Mouse (Mus musculus): ENCODE measurements around the gene E2f1. TPM values are rescaled to one million over a fixed set of nuclear protein-coding genes. Genes with fewer than 3 reads are reported as not detected.
A peak's percentile ranks its signal among the peaks of the same experiment; 100 is the strongest.

E2f1 gene
- polyA plus RNA-seq, 1 experiment, result 24.2 TPM

DNA sequence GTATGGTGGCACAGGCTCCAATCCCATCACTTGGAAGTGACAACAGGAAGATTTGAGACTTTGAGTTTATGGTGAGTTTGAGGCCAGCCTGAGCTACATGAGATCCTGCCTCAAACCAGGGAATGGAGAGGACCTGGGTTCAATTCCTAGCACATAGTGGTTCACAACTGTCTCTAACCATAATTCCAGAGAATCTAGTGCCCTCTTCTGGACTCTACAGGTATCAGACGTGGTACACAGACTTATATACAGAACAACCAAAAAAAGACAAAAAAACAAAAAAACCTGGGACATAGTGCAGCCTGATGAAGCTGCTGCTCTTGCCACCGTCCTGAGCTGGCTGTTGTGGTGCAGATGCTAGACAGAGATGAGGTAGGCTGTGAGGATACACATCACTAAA, 28.1 kb downstream of the E2f1 start:
- Histone ChIP-seq H3K4me3 (replicated peaks) (no peak overlapping the region), H3K4me1 (peaks cover 24% of the 10 kb centered on the region), H3K27me3 (replicated peaks) (no peaks in the 10 kb centered on the region), H3K9me3 (no peaks in the 10 kb centered on the region), H3K36me3 (replicated peaks; ENCODE audit: low read length) (peaks cover 64% of the 10 kb centered on the region)
- TF ChIP-seq GATA1 (IDR thresholded peaks at IDR 0.05; ENCODE audit: borderline replicate concordance, low read length) (no peak), FLI1 (IDR thresholded peaks at IDR 0.05; ENCODE audit: low read length) (no peak)

DNA sequence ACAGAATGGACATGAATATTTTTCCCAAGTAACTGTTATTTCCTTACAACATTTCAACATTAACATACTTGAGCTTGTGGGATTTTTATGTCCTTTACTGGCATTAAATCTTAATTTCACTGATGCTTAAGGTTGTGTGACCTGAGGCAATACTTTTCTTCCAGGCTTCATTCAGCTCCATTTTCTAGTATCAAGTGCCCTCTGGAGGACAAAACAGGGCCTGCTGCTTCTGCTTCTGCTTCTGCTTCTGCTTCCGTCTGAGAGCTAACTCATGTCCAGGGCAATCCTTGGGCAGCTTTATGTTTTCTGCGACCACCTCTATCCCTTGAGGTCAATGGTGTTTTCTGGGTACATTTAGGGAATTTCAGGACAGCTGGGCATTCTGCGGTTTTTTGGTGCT, 30.0 kb downstream of the E2f1 start:
- Histone ChIP-seq H3K9me3 (no peaks in the 10 kb centered on the region), H3K27me3 (replicated peaks) (no peaks in the 10 kb centered on the region), H3K36me3 (replicated peaks; ENCODE audit: low read length) (peaks cover 67% of the 10 kb centered on the region), H3K4me3 (replicated peaks) (no peak overlapping the region), H3K4me1 (peaks cover 25% of the 10 kb centered on the region)
- TF ChIP-seq GATA1 (IDR thresholded peaks at IDR 0.05; ENCODE audit: borderline replicate concordance, low read length) (no peak), FLI1 (IDR thresholded peaks at IDR 0.05; ENCODE audit: low read length) (no peak)

DNA sequence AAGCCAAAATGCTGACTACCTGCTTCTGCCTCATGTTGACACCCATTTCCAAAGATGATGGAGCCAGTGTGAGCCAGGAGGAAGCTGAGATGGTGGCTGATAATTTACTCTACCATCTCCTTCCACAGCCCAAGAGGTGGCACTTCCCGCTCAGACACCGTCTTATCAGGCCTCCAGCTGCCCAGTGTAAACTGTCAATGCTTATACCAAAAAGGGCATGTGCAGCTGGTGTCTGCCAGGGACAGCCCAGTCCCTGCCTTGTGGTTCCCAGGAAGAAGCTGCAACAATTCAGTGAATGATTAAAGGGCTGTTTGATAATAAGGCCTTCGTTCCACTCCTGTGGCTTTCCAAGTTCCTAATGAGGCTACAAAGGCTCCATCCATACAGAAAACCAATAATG, 31.0 kb downstream of the E2f1 start:
- no peaks in the 10 kb centered on the region for H3K9me3 ChIP-seq
- no peaks in the 10 kb centered on the region for H3K27me3 ChIP-seq (replicated peaks)
- no peak overlapping the region for H3K4me3 ChIP-seq (replicated peaks)
- no peak for TF ChIP-seq FLI1 (IDR thresholded peaks at IDR 0.05; ENCODE audit: low read length)
- TF ChIP-seq GATA1 (IDR thresholded peaks at IDR 0.05; ENCODE audit: borderline replicate concordance, low read length), result no peak
- H3K4me1 ChIP-seq, result peaks cover 27% of the 10 kb centered on the region
- peaks cover 75% of the 10 kb centered on the region for H3K36me3 ChIP-seq (replicated peaks; ENCODE audit: low read length)

DNA sequence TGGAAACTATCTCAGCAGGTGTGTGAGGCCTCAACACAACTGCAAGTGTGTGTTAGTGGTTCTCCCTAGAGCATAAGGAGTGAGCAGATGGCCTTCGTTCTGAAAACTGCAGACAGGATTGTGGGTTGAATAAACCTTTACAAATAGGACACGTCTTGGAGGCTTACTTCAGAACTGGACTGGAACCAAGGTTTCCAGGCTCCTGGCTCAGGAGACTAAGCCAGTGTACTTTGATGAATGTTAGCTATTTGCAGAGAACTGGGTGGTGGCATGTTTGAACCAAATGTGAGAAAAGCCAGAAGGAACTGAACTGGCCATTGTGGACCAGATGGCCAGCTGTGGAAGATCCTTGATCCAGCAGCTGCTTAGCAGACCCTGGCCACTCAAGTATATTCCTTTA, 31.4 kb downstream of the E2f1 start:
- TF ChIP-seq FLI1 (IDR thresholded peaks at IDR 0.05; ENCODE audit: low read length) (no peak), GATA1 (IDR thresholded peaks at IDR 0.05; ENCODE audit: borderline replicate concordance, low read length) (no peak)
- Histone ChIP-seq H3K27me3 (replicated peaks) (no peaks in the 10 kb centered on the region), H3K4me3 (replicated peaks) (no peak overlapping the region), H3K4me1 (peaks cover 27% of the 10 kb centered on the region), H3K36me3 (replicated peaks; ENCODE audit: low read length) (peaks cover 75% of the 10 kb centered on the region), H3K9me3 (no peaks in the 10 kb centered on the region)

DNA sequence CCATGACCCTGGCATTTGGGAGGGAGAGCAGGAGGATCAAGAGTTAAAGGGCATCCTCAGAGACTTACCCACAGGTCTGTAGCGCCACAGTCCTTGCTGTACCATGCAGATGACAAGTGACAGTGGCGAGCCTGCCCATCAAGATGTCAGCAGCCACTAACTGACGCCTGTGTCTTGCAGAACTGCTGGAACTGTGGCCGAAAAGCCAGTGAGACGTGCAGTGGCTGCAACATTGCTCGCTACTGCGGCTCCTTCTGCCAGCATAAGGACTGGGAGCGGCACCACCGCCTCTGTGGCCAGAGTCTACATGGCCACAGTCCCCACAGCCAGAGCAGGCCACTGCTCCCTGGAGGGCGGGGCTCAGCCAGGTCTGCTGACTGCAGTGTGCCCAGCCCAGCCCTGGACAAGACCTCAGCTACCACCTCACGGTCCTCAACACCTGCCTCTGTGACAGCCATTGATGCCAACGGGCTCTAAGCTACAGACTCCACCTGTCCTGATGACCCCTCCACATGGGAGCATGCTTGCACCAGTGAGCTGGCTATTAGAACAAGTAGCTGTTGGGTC, 34.9 kb downstream of the E2f1 start:
- Histone ChIP-seq H3K4me3 (replicated peaks) (peak overlapping the region; percentile 3), H3K4me1 (peaks cover 34% of the 10 kb centered on the region), H3K36me3 (replicated peaks; ENCODE audit: low read length) (peaks cover 88% of the 10 kb centered on the region), H3K9me3 (no peaks in the 10 kb centered on the region), H3K27me3 (replicated peaks) (no peaks in the 10 kb centered on the region)
- TF ChIP-seq GATA1 (IDR thresholded peaks at IDR 0.05; ENCODE audit: borderline replicate concordance, low read length), result no peak

DNA sequence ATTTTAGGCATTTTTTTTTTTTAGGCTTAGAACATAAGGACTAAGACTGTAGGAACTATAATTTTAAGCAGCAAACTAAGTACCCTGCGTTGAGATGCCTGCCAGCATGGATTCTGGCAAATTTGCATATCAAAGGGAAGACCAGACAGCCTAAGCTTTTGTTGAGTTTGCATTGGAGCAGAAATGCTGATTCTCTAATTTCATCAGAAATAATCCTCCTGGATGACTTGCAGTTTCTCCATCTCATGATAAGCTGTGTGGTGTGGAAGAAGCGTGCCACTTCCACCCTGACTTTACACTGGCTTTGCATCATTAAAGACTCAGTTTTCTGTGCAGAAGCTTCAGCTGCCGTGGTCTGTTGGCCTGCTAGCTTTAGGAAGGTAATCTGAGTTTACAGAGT, 36.8 kb downstream of the E2f1 start:
- TF ChIP-seq FLI1 (IDR thresholded peaks at IDR 0.05; ENCODE audit: low read length), result no peak
- TF ChIP-seq GATA1 (IDR thresholded peaks at IDR 0.05; ENCODE audit: borderline replicate concordance, low read length), result no peak
- Histone ChIP-seq H3K4me3 (replicated peaks) (no peak overlapping the region), H3K27me3 (replicated peaks) (no peaks in the 10 kb centered on the region), H3K4me1 (peaks cover 19% of the 10 kb centered on the region), H3K9me3 (no peaks in the 10 kb centered on the region), H3K36me3 (replicated peaks; ENCODE audit: low read length) (peaks cover 90% of the 10 kb centered on the region)

DNA sequence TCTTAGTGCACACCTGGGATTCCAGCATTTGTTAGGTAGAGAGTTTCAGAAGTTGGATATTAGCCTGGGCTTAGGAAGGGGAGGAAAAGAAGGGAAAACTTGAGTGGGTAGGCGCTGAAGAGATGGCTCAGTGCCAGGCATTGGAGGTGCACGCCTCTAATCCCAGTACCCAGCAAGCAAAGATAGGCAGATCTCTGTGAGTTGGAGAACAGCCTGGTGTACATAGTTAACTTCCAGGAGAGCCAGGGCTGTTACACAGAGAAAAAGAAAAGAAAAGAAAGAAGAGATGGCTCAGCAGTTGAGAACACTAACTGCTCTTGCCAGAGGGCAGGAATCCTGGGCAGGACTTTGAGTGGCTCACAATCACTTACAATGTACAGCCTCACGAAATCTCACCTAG, 43.2 kb downstream of the E2f1 start:
- no peak overlapping the region for H3K4me3 ChIP-seq (replicated peaks)
- H3K36me3 ChIP-seq (replicated peaks; ENCODE audit: low read length), result peaks cover 91% of the 10 kb centered on the region
- H3K27me3 ChIP-seq (replicated peaks), result no peaks in the 10 kb centered on the region
- TF ChIP-seq FLI1 (IDR thresholded peaks at IDR 0.05; ENCODE audit: low read length), result no peak
- TF ChIP-seq GATA1 (IDR thresholded peaks at IDR 0.05; ENCODE audit: borderline replicate concordance, low read length), result no peak
- H3K4me1 ChIP-seq, result peaks cover 12% of the 10 kb centered on the region
- no peaks in the 10 kb centered on the region for H3K9me3 ChIP-seq

DNA sequence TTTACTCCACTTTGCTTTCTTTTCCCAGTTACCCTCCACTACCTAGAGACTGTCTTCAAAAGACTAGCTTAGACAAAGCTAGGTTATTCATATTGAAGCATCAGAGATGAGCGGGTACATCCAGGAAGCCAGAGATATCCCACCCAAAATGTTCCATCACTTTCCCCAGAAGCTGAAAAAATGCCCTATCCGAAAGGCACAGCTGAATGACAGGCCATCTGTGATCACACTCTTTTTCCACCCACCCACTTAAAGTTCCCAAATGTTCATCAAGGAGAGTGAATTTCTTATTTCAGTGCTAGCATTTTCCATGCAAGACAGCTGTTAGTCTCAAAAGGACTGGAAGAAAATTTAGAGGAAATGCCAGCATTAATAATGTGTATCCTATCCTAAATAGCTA, 44.4 kb downstream of the E2f1 start:
- Histone ChIP-seq H3K4me3 (replicated peaks) (no peak overlapping the region), H3K9me3 (no peaks in the 10 kb centered on the region), H3K4me1 (peaks cover 15% of the 10 kb centered on the region), H3K27me3 (replicated peaks) (no peaks in the 10 kb centered on the region), H3K36me3 (replicated peaks; ENCODE audit: low read length) (peaks cover 89% of the 10 kb centered on the region)
- TF ChIP-seq FLI1 (IDR thresholded peaks at IDR 0.05; ENCODE audit: low read length) (no peak), GATA1 (IDR thresholded peaks at IDR 0.05; ENCODE audit: borderline replicate concordance, low read length) (no peak)

DNA sequence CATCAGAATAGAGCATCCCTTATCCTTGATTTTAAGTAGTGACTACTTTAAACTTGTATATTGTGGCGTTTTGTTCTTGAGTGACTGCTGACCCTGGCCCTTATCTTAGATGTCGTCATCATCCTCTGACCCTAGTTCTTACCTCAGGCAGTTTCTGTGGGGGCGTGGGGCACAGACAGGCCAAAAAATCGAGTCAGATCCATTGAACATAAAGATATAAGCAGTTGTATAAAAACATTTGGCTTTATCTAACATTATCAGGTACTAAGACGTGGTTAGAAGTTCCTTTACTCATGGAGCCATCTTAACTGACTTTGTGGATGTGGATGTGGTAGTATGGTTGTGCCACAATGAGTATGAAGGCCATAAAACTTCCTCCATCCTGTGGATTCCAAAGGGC, 47.4 kb downstream of the E2f1 start:
- Histone ChIP-seq H3K4me1 (peaks cover 15% of the 10 kb centered on the region), H3K36me3 (replicated peaks; ENCODE audit: low read length) (peaks cover 82% of the 10 kb centered on the region), H3K9me3 (no peaks in the 10 kb centered on the region), H3K4me3 (replicated peaks) (no peak overlapping the region), H3K27me3 (replicated peaks) (no peaks in the 10 kb centered on the region)
- TF ChIP-seq GATA1 (IDR thresholded peaks at IDR 0.05; ENCODE audit: borderline replicate concordance, low read length) (no peak), FLI1 (IDR thresholded peaks at IDR 0.05; ENCODE audit: low read length) (no peak)

DNA sequence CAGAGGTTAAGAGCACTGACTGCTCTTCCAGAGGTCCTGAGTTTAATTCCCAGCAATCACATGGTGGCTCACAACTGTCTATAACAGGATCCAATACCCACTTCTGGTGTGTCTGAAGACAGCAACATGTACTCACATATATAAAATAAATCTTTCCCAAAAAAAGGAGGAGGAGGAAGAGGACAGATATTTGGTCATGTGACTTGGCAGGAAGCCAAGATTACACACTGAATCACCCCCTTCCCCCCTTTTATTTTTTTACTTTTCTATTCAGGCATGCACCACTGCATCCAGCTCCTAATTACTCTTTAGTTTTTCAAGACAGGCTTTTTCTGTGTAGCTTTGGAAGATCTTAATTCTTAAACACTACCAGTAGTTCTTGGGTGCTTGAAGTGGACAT, 48.2 kb downstream of the E2f1 start:
- no peaks in the 10 kb centered on the region for H3K27me3 ChIP-seq (replicated peaks)
- H3K36me3 ChIP-seq (replicated peaks; ENCODE audit: low read length), result peaks cover 82% of the 10 kb centered on the region
- H3K9me3 ChIP-seq, result no peaks in the 10 kb centered on the region
- H3K4me1 ChIP-seq, result peaks cover 20% of the 10 kb centered on the region
- H3K4me3 ChIP-seq (replicated peaks), result no peak overlapping the region
- no peak for TF ChIP-seq GATA1 (IDR thresholded peaks at IDR 0.05; ENCODE audit: borderline replicate concordance, low read length)
- no peak for TF ChIP-seq FLI1 (IDR thresholded peaks at IDR 0.05; ENCODE audit: low read length)

DNA sequence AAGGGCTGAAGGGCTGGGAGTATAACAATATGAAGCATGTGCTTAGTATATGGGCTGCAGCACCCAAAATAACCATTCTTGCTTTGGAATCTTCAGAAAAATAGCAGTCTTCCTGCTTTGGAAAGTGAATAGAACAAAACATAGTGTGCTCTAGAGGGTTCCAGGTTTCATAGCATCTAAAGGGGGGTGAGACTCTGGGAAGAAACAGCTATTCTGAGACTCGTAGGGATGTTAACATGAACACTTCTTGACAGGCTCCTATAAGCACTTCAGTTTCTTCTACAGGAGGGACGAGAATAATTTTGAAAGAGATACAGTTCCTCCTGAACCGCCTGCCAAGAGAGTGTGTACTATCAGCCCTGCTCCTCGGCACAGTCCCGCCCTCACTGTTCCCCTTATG, 52.3 kb downstream of the E2f1 start:
- no peaks in the 10 kb centered on the region for H3K27me3 ChIP-seq (replicated peaks)
- H3K9me3 ChIP-seq, result no peaks in the 10 kb centered on the region
- H3K4me3 ChIP-seq (replicated peaks), result no peak overlapping the region
- peaks cover 20% of the 10 kb centered on the region for H3K4me1 ChIP-seq
- no peak for TF ChIP-seq FLI1 (IDR thresholded peaks at IDR 0.05; ENCODE audit: low read length)
- TF ChIP-seq GATA1 (IDR thresholded peaks at IDR 0.05; ENCODE audit: borderline replicate concordance, low read length), result no peak
- H3K36me3 ChIP-seq (replicated peaks; ENCODE audit: low read length), result peaks cover 69% of the 10 kb centered on the region

Data from megakaryocyte, embryonic 14.5 days (primary cell).